Mouse (Mus musculus): ENCODE results near the gene Myt1l. TPM values are rescaled to one million over a fixed set of nuclear protein-coding genes. Genes with fewer than 3 reads are reported as not detected.
A peak's percentile ranks its signal among the peaks of the same experiment; 100 is the strongest.

The Myt1l gene
- polyA plus RNA-seq, 1 experiment from 2014 or later, result 177 TPM

DNA sequence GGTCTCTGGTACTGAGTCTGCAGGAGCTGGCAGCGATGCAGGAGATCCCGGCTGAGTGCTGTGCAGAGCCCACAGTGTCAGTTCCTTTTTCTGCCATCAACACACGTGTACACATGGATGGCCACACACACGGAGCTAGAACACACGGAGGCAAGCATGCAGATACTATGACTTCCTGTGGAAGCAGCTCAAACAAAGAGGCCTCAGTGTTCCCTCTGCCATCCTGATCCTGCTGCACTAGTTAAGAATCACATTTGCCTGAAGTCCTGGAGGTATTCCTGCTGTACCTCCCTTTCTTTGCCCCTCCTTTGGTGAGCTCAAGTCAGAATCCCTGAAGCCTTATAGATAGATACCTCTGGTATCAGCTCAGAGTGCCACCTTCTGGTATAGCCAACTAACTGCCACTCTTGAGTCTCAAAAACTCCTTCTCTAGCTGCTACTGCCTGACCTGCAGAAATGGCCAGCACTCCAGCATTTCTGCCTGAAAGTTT is 309.2 kb downstream of the Myt1l start:
- H3K27me3 ChIP-seq, result no peaks in the 10 kb centered on the region
- 76% methylated on average over 5 of the region's 5 CpGs for WGBS
- H3K9me3 ChIP-seq, result no peaks in the 10 kb centered on the region
- H3K4me3 ChIP-seq (replicated peaks), result no peak overlapping the region
- H3K9ac ChIP-seq (replicated peaks), result 0 out of 2 replicates have a peak overlapping the region, but pooled peaks have one; percentile 1
- no peak overlapping the region for H3K4me2 ChIP-seq (replicated peaks)
- peaks cover 42% of the 10 kb centered on the region for H3K36me3 ChIP-seq
- peak; percentile 79 for ATAC-seq
- peak overlapping the region; percentile 61 for H3K27ac ChIP-seq
- H3K4me1 ChIP-seq (replicated peaks), result peaks cover 30% of the 10 kb centered on the region

- Histone ChIP-seq H3K4me3 (replicated peaks) (no peak overlapping the region), H3K9ac (replicated peaks) (no peak overlapping the region), H3K9me3 (no peaks in the 10 kb centered on the region), H3K36me3 (peaks cover 46% of the 10 kb centered on the region), H3K4me1 (replicated peaks) (peaks cover 30% of the 10 kb centered on the region), H3K27ac (no peak overlapping the region), H3K27me3 (no peaks in the 10 kb centered on the region), H3K4me2 (replicated peaks) (no peak overlapping the region)
- ATAC-seq, result no peak
- WGBS, result 92% methylated on average over 7 of the region's 7 CpGs
Observed at GRCm38 (mm10) chr12:29838421-29838820, 310.2 kb downstream of the Myt1l start.

- no peaks in the 10 kb centered on the region for H3K4me1 ChIP-seq (replicated peaks)
Observed at GRCm38 (mm10) chr12:29849936-29850335, 321.8 kb downstream of the Myt1l start.

GRCm38 (mm10) chr12:29854151-29854585 is 326.0 kb downstream of the Myt1l start:
- no peaks in the 10 kb centered on the region for H3K27me3 ChIP-seq
- WGBS, result 87% methylated on average over 9 of the region's 9 CpGs
- H3K36me3 ChIP-seq, result peaks cover 66% of the 10 kb centered on the region
- no peak overlapping the region for H3K4me3 ChIP-seq (replicated peaks)
- H3K9ac ChIP-seq (replicated peaks), result no peak overlapping the region
- ATAC-seq, result no peak
- no peak overlapping the region for H3K4me2 ChIP-seq (replicated peaks)
- H3K4me1 ChIP-seq (replicated peaks), result no peaks in the 10 kb centered on the region
- H3K9me3 ChIP-seq, result no peaks in the 10 kb centered on the region
- no peak overlapping the region for H3K27ac ChIP-seq

More at GRCm38 (mm10) chr12:29849936-29850335, 321.8 kb downstream of the Myt1l start:
- no peaks in the 10 kb centered on the region for H3K27me3 ChIP-seq
- peaks cover 48% of the 10 kb centered on the region for H3K36me3 ChIP-seq
- WGBS, result 90% methylated on average over 3 of the region's 3 CpGs
- no peak for ATAC-seq
- H3K4me3 ChIP-seq (replicated peaks), result no peak overlapping the region
- H3K27ac ChIP-seq, result peak overlapping the region; percentile 44; the same call in 1 of the 2 replicates
- no peak overlapping the region for H3K4me2 ChIP-seq (replicated peaks)
- no peak overlapping the region for H3K9ac ChIP-seq (replicated peaks)
- no peaks in the 10 kb centered on the region for H3K9me3 ChIP-seq

DNA sequence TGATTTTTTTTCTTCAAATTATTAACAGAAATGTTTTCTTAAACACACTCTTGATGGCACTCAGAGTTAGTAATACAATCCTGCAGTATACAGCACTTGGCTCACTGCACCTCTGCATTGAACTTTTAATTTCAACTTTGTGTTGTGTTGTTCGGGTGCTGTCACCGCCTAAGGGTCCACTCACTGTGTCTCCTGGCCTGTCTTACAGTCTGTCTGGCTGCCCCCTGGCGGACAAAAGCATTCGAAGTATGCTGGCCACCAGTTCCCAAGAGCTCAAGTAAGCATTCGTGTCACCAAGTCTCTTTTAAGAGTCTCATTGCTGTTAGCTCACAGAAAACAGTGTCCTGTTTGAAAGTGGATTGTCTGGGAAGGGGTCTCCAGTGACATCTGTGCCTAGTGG is 326.8 kb downstream of the Myt1l start:
- H3K36me3 ChIP-seq, result peaks cover 63% of the 10 kb centered on the region
- H3K4me1 ChIP-seq (replicated peaks), result no peaks in the 10 kb centered on the region
- H3K27me3 ChIP-seq, result no peaks in the 10 kb centered on the region
- no peak overlapping the region for H3K4me2 ChIP-seq (replicated peaks)
- no peak overlapping the region for H3K9ac ChIP-seq (replicated peaks)
- no peak for ATAC-seq
- H3K27ac ChIP-seq, result no peak overlapping the region
- no peak overlapping the region for H3K4me3 ChIP-seq (replicated peaks)
- WGBS, result 25% methylated on average over 5 of the region's 5 CpGs
- no peaks in the 10 kb centered on the region for H3K9me3 ChIP-seq

- peaks cover 46% of the 10 kb centered on the region for H3K36me3 ChIP-seq
- H3K27me3 ChIP-seq, result no peaks in the 10 kb centered on the region
- no peaks in the 10 kb centered on the region for H3K4me1 ChIP-seq (replicated peaks)
- H3K4me3 ChIP-seq (replicated peaks), result no peak overlapping the region
- no peak for ATAC-seq
- no peak overlapping the region for H3K4me2 ChIP-seq (replicated peaks)
- H3K9me3 ChIP-seq, result no peaks in the 10 kb centered on the region
- WGBS, result 37% methylated on average over 2 of the region's 2 CpGs
- H3K9ac ChIP-seq (replicated peaks), result no peak overlapping the region
- H3K27ac ChIP-seq, result no peak overlapping the region
Observed at GRCm38 (mm10) chr12:29860986-29861385, 332.8 kb downstream of the Myt1l start.

GRCm38 (mm10) chr12:29868295-29868694 is 340.1 kb downstream of the Myt1l start:
- no peak for ATAC-seq
- H3K4me3 ChIP-seq (replicated peaks), result no peak overlapping the region
- H3K27ac ChIP-seq, result no peak overlapping the region
- H3K9ac ChIP-seq (replicated peaks), result no peak overlapping the region
- H3K36me3 ChIP-seq, result peaks cover 26% of the 10 kb centered on the region
- H3K4me2 ChIP-seq (replicated peaks), result no peak overlapping the region
- H3K27me3 ChIP-seq, result no peaks in the 10 kb centered on the region
- no peaks in the 10 kb centered on the region for H3K9me3 ChIP-seq
- peaks cover 34% of the 10 kb centered on the region for H3K4me1 ChIP-seq (replicated peaks)
- 69% methylated on average over 4 of the region's 4 CpGs for WGBS

- Histone ChIP-seq H3K4me3 (replicated peaks) (no peak overlapping the region), H3K36me3 (peaks cover 26% of the 10 kb centered on the region), H3K4me1 (replicated peaks) (peaks cover 39% of the 10 kb centered on the region), H3K27me3 (no peaks in the 10 kb centered on the region), H3K9ac (replicated peaks) (no peak overlapping the region), H3K4me2 (replicated peaks) (no peak overlapping the region), H3K27ac (no peak overlapping the region), H3K9me3 (no peaks in the 10 kb centered on the region)
- no peak for ATAC-seq
- WGBS, result 87% methylated on average over 9 of the region's 9 CpGs
Observed at GRCm38 (mm10) chr12:29868781-29869180, 340.6 kb downstream of the Myt1l start.

DNA sequence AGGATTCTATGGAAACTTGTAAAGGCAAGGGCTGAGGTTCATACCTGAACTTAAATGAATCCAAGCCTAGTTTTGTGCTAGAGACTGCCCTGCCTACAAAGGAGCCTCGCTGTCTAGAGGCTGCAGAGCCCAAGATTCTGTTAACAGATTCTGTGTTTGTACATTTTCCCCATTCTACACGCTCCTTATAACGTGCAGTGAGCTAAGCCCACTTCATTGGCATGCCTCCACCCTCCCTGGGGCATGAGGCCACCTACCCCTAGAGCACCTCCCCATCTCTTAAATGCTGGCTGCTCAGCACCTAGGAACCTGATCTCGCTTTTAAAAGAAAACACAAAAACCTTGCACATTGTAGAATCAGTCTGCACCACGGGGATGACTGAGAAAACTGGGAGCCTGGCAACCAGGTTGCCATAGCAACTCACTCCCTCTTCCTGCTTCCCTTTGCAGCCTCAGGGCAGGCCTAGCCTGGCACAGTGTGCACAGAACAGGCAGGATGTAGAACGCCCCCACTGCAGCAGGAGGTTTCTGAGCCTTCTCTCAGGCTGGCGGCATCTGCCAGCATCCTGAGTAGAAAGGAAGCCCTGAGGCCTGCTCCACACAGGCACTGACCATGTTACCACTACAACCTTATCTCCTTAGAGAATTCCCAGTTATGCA is 344.1 kb downstream of the Myt1l start:
- Histone ChIP-seq H3K4me1 (replicated peaks) (peaks cover 42% of the 10 kb centered on the region), H3K4me3 (replicated peaks) (no peak overlapping the region), H3K9ac (replicated peaks) (peak overlapping the region; percentile 57), H3K9me3 (no peaks in the 10 kb centered on the region), H3K27me3 (no peaks in the 10 kb centered on the region), H3K27ac (peak overlapping the region; percentile 97), H3K36me3 (peaks cover 21% of the 10 kb centered on the region), H3K4me2 (replicated peaks) (peak overlapping the region; percentile 39)
- ATAC-seq, result peak; percentile 99
- WGBS, result 4% methylated on average over 7 of the region's 7 CpGs

DNA sequence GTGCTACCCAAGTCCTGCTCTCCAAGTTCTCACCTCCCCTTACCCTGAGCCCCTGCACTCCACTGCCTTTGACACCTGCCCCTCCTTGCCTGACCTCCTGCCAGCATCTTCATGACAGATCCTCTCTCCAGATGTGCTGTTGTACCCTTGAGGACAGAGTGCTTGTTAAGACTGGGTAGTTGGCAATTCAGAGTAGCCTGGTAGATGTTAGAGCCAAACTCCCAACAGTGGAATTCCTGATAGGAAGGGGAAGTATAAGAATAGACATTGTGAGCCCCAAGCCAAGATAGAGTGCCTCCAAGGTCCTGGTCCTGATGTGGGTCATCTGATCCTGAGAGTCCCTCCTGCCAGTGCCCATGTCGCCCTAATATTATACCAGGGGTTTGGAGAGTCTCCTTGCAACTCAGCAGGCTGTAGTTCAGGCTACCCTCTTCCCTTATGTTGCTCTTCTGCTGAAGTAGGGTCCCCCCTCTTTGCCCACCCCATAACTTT is 345.1 kb downstream of the Myt1l start:
- Histone ChIP-seq H3K27me3 (no peaks in the 10 kb centered on the region), H3K27ac (peak overlapping the region; percentile 97), H3K9ac (replicated peaks) (peak overlapping the region; percentile 39), H3K36me3 (peaks cover 19% of the 10 kb centered on the region), H3K9me3 (no peaks in the 10 kb centered on the region), H3K4me2 (replicated peaks) (no peak overlapping the region), H3K4me3 (replicated peaks) (no peak overlapping the region), H3K4me1 (replicated peaks) (peaks cover 38% of the 10 kb centered on the region)
- WGBS, result 76% methylated on average over 1 of the region's 1 CpGs
- no peak for ATAC-seq

DNA sequence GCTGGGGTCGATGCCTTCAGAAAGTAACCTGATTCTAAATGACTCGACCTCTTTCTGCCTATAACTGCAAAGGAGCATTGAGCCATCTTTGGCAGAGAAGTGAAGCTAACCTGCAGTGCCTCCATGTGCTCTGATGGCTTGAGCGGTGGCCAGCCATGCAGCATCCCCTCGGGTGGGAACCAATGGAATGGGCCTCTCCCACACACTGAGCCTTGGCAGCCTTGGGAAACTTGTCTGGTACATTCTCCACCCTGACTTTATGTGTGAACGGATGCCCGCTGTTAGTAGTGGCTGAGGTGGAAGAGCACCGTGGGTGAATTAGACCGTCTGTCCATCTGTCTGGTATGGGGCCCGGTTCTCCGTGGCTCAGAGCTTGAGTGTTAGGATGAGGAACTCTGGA is 349.8 kb downstream of the Myt1l start:
- Histone ChIP-seq H3K27ac (no peak overlapping the region), H3K4me3 (replicated peaks) (no peak overlapping the region), H3K36me3 (peaks cover 25% of the 10 kb centered on the region), H3K4me2 (replicated peaks) (no peak overlapping the region), H3K9ac (replicated peaks) (no peak overlapping the region), H3K4me1 (replicated peaks) (peaks cover 34% of the 10 kb centered on the region), H3K27me3 (no peaks in the 10 kb centered on the region), H3K9me3 (no peaks in the 10 kb centered on the region)
- ATAC-seq, result no peak
- 89% methylated on average over 10 of the region's 10 CpGs for WGBS

DNA sequence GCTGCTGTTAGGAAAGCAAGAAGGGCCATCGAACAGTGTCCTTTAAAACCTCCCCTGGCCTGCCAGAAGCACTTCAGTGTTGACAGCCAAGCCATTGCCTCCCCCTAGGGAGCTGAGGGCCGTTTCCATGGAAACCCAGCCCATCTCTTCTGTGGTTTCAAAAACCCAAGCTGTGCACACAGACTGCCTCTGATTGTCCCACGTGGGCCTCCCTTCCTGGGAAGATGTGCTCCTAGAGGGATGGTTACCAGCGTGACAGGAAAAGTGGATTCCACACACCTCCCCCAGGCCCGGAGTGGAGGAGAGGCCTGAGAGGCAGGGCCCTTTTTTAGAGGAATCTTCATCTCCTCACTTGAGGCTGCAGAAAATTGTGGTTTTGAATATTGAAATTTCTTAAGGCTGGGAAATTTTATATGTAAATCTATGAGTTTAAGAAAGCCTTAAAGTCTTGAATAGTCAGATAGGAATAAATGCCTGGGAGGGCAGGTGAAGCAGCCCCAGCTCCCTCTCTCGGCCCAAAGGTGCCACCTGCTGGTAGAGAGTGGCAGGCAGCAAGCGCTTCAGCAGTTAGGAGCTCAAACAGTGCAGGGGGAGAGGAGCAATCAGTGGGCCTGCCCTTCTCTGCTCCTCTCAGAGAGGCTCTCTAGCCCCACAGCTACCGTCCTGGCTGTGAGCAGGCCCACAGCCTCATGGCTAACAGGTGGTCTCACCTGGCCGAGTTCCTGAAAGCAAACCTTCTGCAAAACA is 354.9 kb downstream of the Myt1l start:
- WGBS, result 6% methylated on average over 9 of the region's 9 CpGs
- H3K9ac ChIP-seq (replicated peaks), result 0 out of 2 replicates have a peak overlapping the region, but pooled peaks have one; percentile 28
- H3K36me3 ChIP-seq, result peaks cover 27% of the 10 kb centered on the region

More for the DNA sequence above, 354.9 kb downstream of the Myt1l start:
- peaks cover 40% of the 10 kb centered on the region for H3K4me1 ChIP-seq (replicated peaks)
- H3K27me3 ChIP-seq, result no peaks in the 10 kb centered on the region
- ATAC-seq, result peak; percentile 94
- H3K9me3 ChIP-seq, result no peaks in the 10 kb centered on the region
- H3K4me2 ChIP-seq (replicated peaks), result peak overlapping the region; percentile 35
- H3K4me3 ChIP-seq (replicated peaks), result no peak overlapping the region
- H3K27ac ChIP-seq, result peak overlapping the region; percentile 92

Measured in midbrain, embryonic 13.5 days (tissue).